Mouse (Mus musculus): ENCODE measurements around the gene Raf1. TPM values are rescaled to one million over a fixed set of nuclear protein-coding genes. Genes with fewer than 3 reads are reported as not detected.

Gene Raf1
- polyA plus RNA-seq (2012; rRNA removed) = 92.7 and 95.3 TPM in 2 replicates

- Histone ChIP-seq H3K4me1 (ENCODE audit: control insufficient read depth, insufficient read depth, insufficient read length) (peaks cover 7% of the 10 kb centered on the region), H3K27me3 (ENCODE audit: control insufficient read depth, insufficient read depth, low read length) (no peaks in the 10 kb centered on the region), H3K36me3 (ENCODE audit: control insufficient read depth, insufficient read depth, low read length) (no peaks in the 10 kb centered on the region), H3K4me3 (ENCODE audit: extremely low read depth, insufficient read depth, insufficient read length) (peak within 1 kb of the TSS; percentile 87), H3K27ac (ENCODE audit: insufficient read depth, low read length) (peak within 1 kb of the TSS; percentile 100)
- TF ChIP-seq CTCF (IDR thresholded peaks at IDR 0.05; ENCODE audit: extremely low read depth, insufficient read depth, insufficient read length, insufficient replicate concordance) (no peak), POLR2A (IDR thresholded peaks at IDR 0.05; ENCODE audit: low read depth, low read length) (peak; percentile 82)
- peak; percentile 93 to 95 for DNase-seq (ENCODE audit: low read depth in 1 of 2, low spot score in 2 of 2)
- under 1% methylated on average over 51 of the region's 51 CpGs for WGBS
These were observed at the start of gene Raf1 for GRCm38 (mm10) chr6:115676452-115677128. Gene Raf1, minus strand, starts transcription at chr6:115676635.

GRCm38 (mm10) chr6:115722246-115722645 is 45.8 kb upstream of the Raf1 start:
- Histone ChIP-seq H3K4me1 (ENCODE audit: control insufficient read depth, insufficient read depth, insufficient read length) (peaks cover 3% of the 10 kb centered on the region; the same call in 1 of the 2 replicates), H3K27me3 (ENCODE audit: control insufficient read depth, insufficient read depth, low read length) (no peaks in the 10 kb centered on the region), H3K4me3 (ENCODE audit: extremely low read depth, insufficient read depth, insufficient read length) (no peak overlapping the region), H3K27ac (ENCODE audit: insufficient read depth, low read length) (no peak overlapping the region), H3K36me3 (ENCODE audit: control insufficient read depth, insufficient read depth, low read length) (no peaks in the 10 kb centered on the region)
- TF ChIP-seq CTCF (IDR thresholded peaks at IDR 0.05; ENCODE audit: extremely low read depth, insufficient read depth, insufficient read length, insufficient replicate concordance) = no peak
- TF ChIP-seq POLR2A (IDR thresholded peaks at IDR 0.05; ENCODE audit: low read depth, low read length) = no peak
- WGBS = 72% methylated on average over 5 of the region's 5 CpGs
- DNase-seq (ENCODE audit: low read depth in 1 of 2, low spot score in 2 of 2) = no peak

GRCm38 (mm10) chr6:115717715-115718558 is 41.5 kb upstream of the Raf1 start:
- 4% methylated on average over 15 of the region's 15 CpGs for WGBS
- peak; percentile 31 to 74 for DNase-seq (ENCODE audit: low read depth in 1 of 2, low spot score in 2 of 2)
- Histone ChIP-seq H3K4me3 (ENCODE audit: extremely low read depth, insufficient read depth, insufficient read length) (peak overlapping the region; percentile 10; the same call in 1 of the 2 replicates), H3K27ac (ENCODE audit: insufficient read depth, low read length) (no peak overlapping the region), H3K27me3 (ENCODE audit: control insufficient read depth, insufficient read depth, low read length) (no peaks in the 10 kb centered on the region), H3K36me3 (ENCODE audit: control insufficient read depth, insufficient read depth, low read length) (no peaks in the 10 kb centered on the region), H3K4me1 (ENCODE audit: control insufficient read depth, insufficient read depth, insufficient read length) (peaks cover 3% of the 10 kb centered on the region; the same call in 1 of the 2 replicates)
- TF ChIP-seq POLR2A (IDR thresholded peaks at IDR 0.05; ENCODE audit: low read depth, low read length) (no peak), CTCF (IDR thresholded peaks at IDR 0.05; ENCODE audit: extremely low read depth, insufficient read depth, insufficient read length, insufficient replicate concordance) (no peak)

- 68% methylated on average over 8 of the region's 8 CpGs for WGBS
- Histone ChIP-seq H3K4me3 (ENCODE audit: extremely low read depth, insufficient read depth, insufficient read length) (no peak overlapping the region), H3K27me3 (ENCODE audit: control insufficient read depth, insufficient read depth, low read length) (no peaks in the 10 kb centered on the region), H3K36me3 (ENCODE audit: control insufficient read depth, insufficient read depth, low read length) (no peaks in the 10 kb centered on the region), H3K4me1 (ENCODE audit: control insufficient read depth, insufficient read depth, insufficient read length) (peaks cover 3% of the 10 kb centered on the region; the same call in 1 of the 2 replicates), H3K27ac (ENCODE audit: insufficient read depth, low read length) (no peak overlapping the region)
- TF ChIP-seq CTCF (IDR thresholded peaks at IDR 0.05; ENCODE audit: extremely low read depth, insufficient read depth, insufficient read length, insufficient replicate concordance) (no peak), POLR2A (IDR thresholded peaks at IDR 0.05; ENCODE audit: low read depth, low read length) (no peak)
- DNase-seq (ENCODE audit: low read depth in 1 of 2, low spot score in 2 of 2) = peak in 1 of 2 experiments; percentile 22
These were observed 40.7 kb upstream of the Raf1 start for GRCm38 (mm10) chr6:115717101-115717652.

GRCm38 (mm10) chr6:115711261-115711660 is 34.8 kb upstream of the Raf1 start:
- no peak for DNase-seq (ENCODE audit: low read depth in 1 of 2, low spot score in 2 of 2)
- Histone ChIP-seq H3K27me3 (ENCODE audit: control insufficient read depth, insufficient read depth, low read length) (no peaks in the 10 kb centered on the region), H3K4me1 (ENCODE audit: control insufficient read depth, insufficient read depth, insufficient read length) (no peaks in the 10 kb centered on the region), H3K27ac (ENCODE audit: insufficient read depth, low read length) (no peak overlapping the region), H3K36me3 (ENCODE audit: control insufficient read depth, insufficient read depth, low read length) (no peaks in the 10 kb centered on the region), H3K4me3 (ENCODE audit: extremely low read depth, insufficient read depth, insufficient read length) (no peak overlapping the region)
- WGBS = 79% methylated on average over 3 of the region's 3 CpGs
- no peak for TF ChIP-seq POLR2A (IDR thresholded peaks at IDR 0.05; ENCODE audit: low read depth, low read length)
- no peak for TF ChIP-seq CTCF (IDR thresholded peaks at IDR 0.05; ENCODE audit: extremely low read depth, insufficient read depth, insufficient read length, insufficient replicate concordance)

GRCm38 (mm10) chr6:115702901-115703300 is 26.5 kb upstream of the Raf1 start:
- Histone ChIP-seq H3K27me3 (ENCODE audit: control insufficient read depth, insufficient read depth, low read length) (no peaks in the 10 kb centered on the region), H3K4me3 (ENCODE audit: extremely low read depth, insufficient read depth, insufficient read length) (no peak overlapping the region), H3K27ac (ENCODE audit: insufficient read depth, low read length) (no peak overlapping the region), H3K4me1 (ENCODE audit: control insufficient read depth, insufficient read depth, insufficient read length) (peaks cover 3% of the 10 kb centered on the region; the same call in 1 of the 2 replicates), H3K36me3 (ENCODE audit: control insufficient read depth, insufficient read depth, low read length) (no peaks in the 10 kb centered on the region)
- TF ChIP-seq POLR2A (IDR thresholded peaks at IDR 0.05; ENCODE audit: low read depth, low read length) = no peak
- no peak for TF ChIP-seq CTCF (IDR thresholded peaks at IDR 0.05; ENCODE audit: extremely low read depth, insufficient read depth, insufficient read length, insufficient replicate concordance)
- WGBS = 68% methylated on average over 5 of the region's 5 CpGs
- no peak for DNase-seq (ENCODE audit: low read depth in 1 of 2, low spot score in 2 of 2)

Data from spleen, adult 2 months (tissue).